Mouse (Mus musculus): ENCODE results near the gene Zbtb2. TPM values are rescaled to one million over a fixed set of nuclear protein-coding genes. Genes with fewer than 3 reads are reported as not detected.
A peak's percentile ranks its signal among the peaks of the same experiment; 100 is the strongest.

The Zbtb2 gene
- polyA plus RNA-seq, 1 experiment from 2014 or later: 14.5 TPM

- no peak overlapping the region for H3K4me3 ChIP-seq (ENCODE audit: low read depth, low read length)
- H3K4me1 ChIP-seq (ENCODE audit: control insufficient read depth, insufficient read depth, low read length): peaks cover 15% of the 10 kb centered on the region
- WGBS: 65% methylated on average over 7 of the region's 7 CpGs
- peak overlapping the region; percentile 82 for H3K27ac ChIP-seq (ENCODE audit: low read length)
- H3K27me3 ChIP-seq (ENCODE audit: control insufficient read depth, insufficient read depth, low read length): no peaks in the 10 kb centered on the region
- peaks cover 10% of the 10 kb centered on the region; the same call in 1 of the 2 replicates for H3K36me3 ChIP-seq (ENCODE audit: control insufficient read depth, insufficient read depth, low read length)
- H3K9me3 ChIP-seq (ENCODE audit: control insufficient read depth, low read depth, low read length): no peaks in the 10 kb centered on the region
- ATAC-seq (ENCODE audit: insufficient number of reproducible peaks, insufficient read depth, low FRiP score, low read depth): no peak
- H3K9ac ChIP-seq (replicated peaks; ENCODE audit: low read depth, low read length): no peak overlapping the region
- no peak overlapping the region for H3K4me2 ChIP-seq (replicated peaks; ENCODE audit: low read depth, low read length)
Observed at GRCm38 (mm10) chr10:4375267-4375666, 12.6 kb downstream of the Zbtb2 start.

- H3K9me3 ChIP-seq (ENCODE audit: control insufficient read depth, low read depth, low read length): no peaks in the 10 kb centered on the region
- WGBS: 86% methylated on average over 4 of the region's 4 CpGs
- ATAC-seq (ENCODE audit: insufficient number of reproducible peaks, insufficient read depth, low FRiP score, low read depth): no peak
- no peak overlapping the region for H3K4me3 ChIP-seq (ENCODE audit: low read depth, low read length)
- H3K27me3 ChIP-seq (ENCODE audit: control insufficient read depth, insufficient read depth, low read length): no peaks in the 10 kb centered on the region
- no peak overlapping the region for H3K27ac ChIP-seq (ENCODE audit: low read length)
- no peak overlapping the region for H3K9ac ChIP-seq (replicated peaks; ENCODE audit: low read depth, low read length)
- peaks cover 15% of the 10 kb centered on the region for H3K4me1 ChIP-seq (ENCODE audit: control insufficient read depth, insufficient read depth, low read length)
- no peak overlapping the region for H3K4me2 ChIP-seq (replicated peaks; ENCODE audit: low read depth, low read length)
- H3K36me3 ChIP-seq (ENCODE audit: control insufficient read depth, insufficient read depth, low read length): peaks cover 10% of the 10 kb centered on the region; the same call in 1 of the 2 replicates
Observed at GRCm38 (mm10) chr10:4374734-4375133, 13.2 kb downstream of the Zbtb2 start.

GRCm38 (mm10) chr10:4374239-4374638 is 13.7 kb downstream of the Zbtb2 start:
- no peak for ATAC-seq (ENCODE audit: insufficient number of reproducible peaks, insufficient read depth, low FRiP score, low read depth)
- WGBS: 89% methylated on average over 7 of the region's 7 CpGs
- H3K36me3 ChIP-seq (ENCODE audit: control insufficient read depth, insufficient read depth, low read length): peaks cover 11% of the 10 kb centered on the region
- no peak overlapping the region for H3K9ac ChIP-seq (replicated peaks; ENCODE audit: low read depth, low read length)
- no peaks in the 10 kb centered on the region for H3K9me3 ChIP-seq (ENCODE audit: control insufficient read depth, low read depth, low read length)
- H3K4me1 ChIP-seq (ENCODE audit: control insufficient read depth, insufficient read depth, low read length): peaks cover 15% of the 10 kb centered on the region
- H3K27ac ChIP-seq (ENCODE audit: low read length): no peak overlapping the region
- H3K4me3 ChIP-seq (ENCODE audit: low read depth, low read length): no peak overlapping the region
- no peak overlapping the region for H3K4me2 ChIP-seq (replicated peaks; ENCODE audit: low read depth, low read length)
- H3K27me3 ChIP-seq (ENCODE audit: control insufficient read depth, insufficient read depth, low read length): no peaks in the 10 kb centered on the region

GRCm38 (mm10) chr10:4373558-4373957 is 14.3 kb downstream of the Zbtb2 start:
- Histone ChIP-seq H3K4me2 (replicated peaks; ENCODE audit: low read depth, low read length) (no peak overlapping the region), H3K4me3 (ENCODE audit: low read depth, low read length) (no peak overlapping the region), H3K9ac (replicated peaks; ENCODE audit: low read depth, low read length) (no peak overlapping the region), H3K9me3 (ENCODE audit: control insufficient read depth, low read depth, low read length) (no peaks in the 10 kb centered on the region), H3K4me1 (ENCODE audit: control insufficient read depth, insufficient read depth, low read length) (peaks cover 15% of the 10 kb centered on the region), H3K27ac (ENCODE audit: low read length) (no peak overlapping the region), H3K27me3 (ENCODE audit: control insufficient read depth, insufficient read depth, low read length) (no peaks in the 10 kb centered on the region), H3K36me3 (ENCODE audit: control insufficient read depth, insufficient read depth, low read length) (peaks cover 16% of the 10 kb centered on the region)
- WGBS: 90% methylated on average over 4 of the region's 4 CpGs
- ATAC-seq (ENCODE audit: insufficient number of reproducible peaks, insufficient read depth, low FRiP score, low read depth): no peak

- WGBS: 52% methylated on average over 5 of the region's 5 CpGs
- no peaks in the 10 kb centered on the region for H3K27me3 ChIP-seq (ENCODE audit: control insufficient read depth, insufficient read depth, low read length)
- H3K9ac ChIP-seq (replicated peaks; ENCODE audit: low read depth, low read length): no peak overlapping the region
- H3K4me3 ChIP-seq (ENCODE audit: low read depth, low read length): no peak overlapping the region
- no peak overlapping the region for H3K4me2 ChIP-seq (replicated peaks; ENCODE audit: low read depth, low read length)
- H3K36me3 ChIP-seq (ENCODE audit: control insufficient read depth, insufficient read depth, low read length): peaks cover 16% of the 10 kb centered on the region
- peaks cover 13% of the 10 kb centered on the region for H3K4me1 ChIP-seq (ENCODE audit: control insufficient read depth, insufficient read depth, low read length)
- ATAC-seq (ENCODE audit: insufficient number of reproducible peaks, insufficient read depth, low FRiP score, low read depth): no peak
- no peaks in the 10 kb centered on the region for H3K9me3 ChIP-seq (ENCODE audit: control insufficient read depth, low read depth, low read length)
- no peak overlapping the region for H3K27ac ChIP-seq (ENCODE audit: low read length)
Observed at GRCm38 (mm10) chr10:4372011-4372410, 15.9 kb downstream of the Zbtb2 start.

- H3K36me3 ChIP-seq (ENCODE audit: control insufficient read depth, insufficient read depth, low read length): peaks cover 16% of the 10 kb centered on the region
- H3K9me3 ChIP-seq (ENCODE audit: control insufficient read depth, low read depth, low read length): no peaks in the 10 kb centered on the region
- H3K27me3 ChIP-seq (ENCODE audit: control insufficient read depth, insufficient read depth, low read length): no peaks in the 10 kb centered on the region
- H3K4me1 ChIP-seq (ENCODE audit: control insufficient read depth, insufficient read depth, low read length): no peaks in the 10 kb centered on the region
- H3K4me3 ChIP-seq (ENCODE audit: low read depth, low read length): no peak overlapping the region
- 89% methylated on average over 11 of the region's 11 CpGs for WGBS
- no peak overlapping the region for H3K27ac ChIP-seq (ENCODE audit: low read length)
- ATAC-seq (ENCODE audit: insufficient number of reproducible peaks, insufficient read depth, low FRiP score, low read depth): no peak
- no peak overlapping the region for H3K4me2 ChIP-seq (replicated peaks; ENCODE audit: low read depth, low read length)
- H3K9ac ChIP-seq (replicated peaks; ENCODE audit: low read depth, low read length): no peak overlapping the region
Observed at GRCm38 (mm10) chr10:4370105-4370504, 17.8 kb downstream of the Zbtb2 start.

- Histone ChIP-seq H3K36me3 (ENCODE audit: control insufficient read depth, insufficient read depth, low read length) (peaks cover 6% of the 10 kb centered on the region), H3K4me2 (replicated peaks; ENCODE audit: low read depth, low read length) (no peak overlapping the region), H3K9ac (replicated peaks; ENCODE audit: low read depth, low read length) (no peak overlapping the region), H3K4me3 (ENCODE audit: low read depth, low read length) (no peak overlapping the region), H3K27me3 (ENCODE audit: control insufficient read depth, insufficient read depth, low read length) (no peaks in the 10 kb centered on the region), H3K27ac (ENCODE audit: low read length) (no peak overlapping the region), H3K9me3 (ENCODE audit: control insufficient read depth, low read depth, low read length) (peaks cover 4% of the 10 kb centered on the region; the same call in 1 of the 2 replicates), H3K4me1 (ENCODE audit: control insufficient read depth, insufficient read depth, low read length) (no peaks in the 10 kb centered on the region)
- WGBS: 90% methylated on average over 3 of the region's 3 CpGs
- no peak for ATAC-seq (ENCODE audit: insufficient number of reproducible peaks, insufficient read depth, low FRiP score, low read depth)
Observed at GRCm38 (mm10) chr10:4364618-4365017, 23.3 kb downstream of the Zbtb2 start.

GRCm38 (mm10) chr10:4357435-4357834 is 30.5 kb downstream of the Zbtb2 start:
- Histone ChIP-seq H3K27ac (ENCODE audit: low read length) (no peak overlapping the region), H3K4me2 (replicated peaks; ENCODE audit: low read depth, low read length) (no peak overlapping the region), H3K9ac (replicated peaks; ENCODE audit: low read depth, low read length) (no peak overlapping the region), H3K27me3 (ENCODE audit: control insufficient read depth, insufficient read depth, low read length) (no peaks in the 10 kb centered on the region), H3K36me3 (ENCODE audit: control insufficient read depth, insufficient read depth, low read length) (peaks cover 36% of the 10 kb centered on the region), H3K9me3 (ENCODE audit: control insufficient read depth, low read depth, low read length) (no peaks in the 10 kb centered on the region), H3K4me1 (ENCODE audit: control insufficient read depth, insufficient read depth, low read length) (no peaks in the 10 kb centered on the region), H3K4me3 (ENCODE audit: low read depth, low read length) (no peak overlapping the region)
- ATAC-seq (ENCODE audit: insufficient number of reproducible peaks, insufficient read depth, low FRiP score, low read depth): no peak
- WGBS: 89% methylated on average over 10 of the region's 10 CpGs

GRCm38 (mm10) chr10:4356640-4357039 is 31.3 kb downstream of the Zbtb2 start:
- Histone ChIP-seq H3K27ac (ENCODE audit: low read length) (no peak overlapping the region), H3K4me3 (ENCODE audit: low read depth, low read length) (no peak overlapping the region), H3K4me1 (ENCODE audit: control insufficient read depth, insufficient read depth, low read length) (no peaks in the 10 kb centered on the region), H3K4me2 (replicated peaks; ENCODE audit: low read depth, low read length) (no peak overlapping the region), H3K36me3 (ENCODE audit: control insufficient read depth, insufficient read depth, low read length) (peaks cover 36% of the 10 kb centered on the region), H3K9ac (replicated peaks; ENCODE audit: low read depth, low read length) (no peak overlapping the region), H3K27me3 (ENCODE audit: control insufficient read depth, insufficient read depth, low read length) (no peaks in the 10 kb centered on the region), H3K9me3 (ENCODE audit: control insufficient read depth, low read depth, low read length) (no peaks in the 10 kb centered on the region)
- WGBS: 73% methylated on average over 5 of the region's 5 CpGs
- no peak for ATAC-seq (ENCODE audit: insufficient number of reproducible peaks, insufficient read depth, low FRiP score, low read depth)
